Mouse (Mus musculus) CH12.LX (cell line): ENCODE measurements around the gene Olfm4. TPM values are rescaled to one million over a fixed set of nuclear protein-coding genes. Genes with fewer than 3 reads are reported as not detected.

Experiments
- DNase-seq: peaks from one replicate; pipeline ENCODE4 v3.0.0-alpha.2; 2013; ENCODE audit errors: extremely low read depth
- H3K27ac ChIP-seq: 2 replicates; pipeline ENCODE4 v1.5.1; 2012; ENCODE audit warnings: low read depth, mild to moderate bottlenecking, control low read depth, moderate library complexity; ENCODE audit not compliant: insufficient read depth
- H3K27me3 ChIP-seq: replicated peaks from 2 replicates; pipeline ENCODE3; 2012; ENCODE audit warnings: inconsistent platforms
- H3K36me3 ChIP-seq, 2 experiments: replicated peaks in 1 of 2; 2 replicates each; pipeline versions ENCODE3 to v1.6.1; 2012; ENCODE audit warnings: inconsistent platforms in 1 of 2, low read length in 1 of 2, mild to moderate bottlenecking in 1 of 2, mixed read lengths in 1 of 2, moderate library complexity in 1 of 2; ENCODE audit not compliant: control insufficient read depth in 1 of 2, insufficient read depth in 1 of 2
- H3K4me1 ChIP-seq, 2 experiments: 2 replicates each; pipeline ENCODE4 v1.6.1; 2012; ENCODE audit warnings: inconsistent platforms in 1 of 2, moderate library complexity in 1 of 2; ENCODE audit not compliant: insufficient read depth in 2 of 2, control insufficient read depth in 1 of 2
- H3K4me2 ChIP-seq: 2 replicates; pipeline ENCODE4 v1.6.1; 2012; ENCODE audit warnings: low read depth, mild to moderate bottlenecking, control low read depth; ENCODE audit not compliant: poor library complexity, insufficient read depth, severe bottlenecking
- H3K4me3 ChIP-seq, 3 experiments: fragments of 150-350 bp in 1 of 3; sonication (generic) in 1 of 3; replicated peaks in 1 of 3; 2 replicates each; pipeline versions ENCODE3 to v1.5.1; 2011 to 2012; ENCODE audit warnings: low read depth in 2 of 3, low read length in 2 of 3, mild to moderate bottlenecking in 2 of 3, moderate library complexity in 2 of 3, control low read depth in 1 of 3, improper control_type of control experiment in 1 of 3, inconsistent platforms in 1 of 3, mixed read lengths in 1 of 3; ENCODE audit not compliant: poor library complexity in 1 of 3
- H3K79me2 ChIP-seq: replicated peaks from 2 replicates; pipeline ENCODE4 v1.6.1; 2012; ENCODE audit warnings: mild to moderate bottlenecking, moderate library complexity; ENCODE audit not compliant: control insufficient read depth, poor library complexity, insufficient read depth, severe bottlenecking; ENCODE audit errors: extremely low read depth
- H3K9ac ChIP-seq: 2 replicates; pipeline ENCODE4 v1.6.1; 2012; ENCODE audit warnings: low read depth, mild to moderate bottlenecking, control low read depth, moderate library complexity; ENCODE audit not compliant: insufficient read depth
- H3K9me3 ChIP-seq: replicated peaks from 2 replicates; pipeline ENCODE3; 2012; ENCODE audit warnings: low read length, inconsistent platforms, mixed read lengths
- BHLHE40 ChIP-seq: IDR thresholded peaks from 2 replicates; pipeline ENCODE4 v1.6.1; 2011; ENCODE audit warnings: mild to moderate bottlenecking, low read depth, low read length, improper control_type of control experiment
- CHD2 ChIP-seq: IDR thresholded peaks from 2 replicates; pipeline ENCODE4 v1.6.1; 2011; ENCODE audit warnings: low read length, improper control_type of control experiment
- ELF1 ChIP-seq: IDR thresholded peaks from 2 replicates; pipeline ENCODE4 v1.6.1; 2014; ENCODE audit warnings: low read depth, mild to moderate bottlenecking, inconsistent platforms, low read length, improper control_type of control experiment
- GABPA ChIP-seq: IDR thresholded peaks from 2 replicates; pipeline ENCODE4 v1.6.1; 2012; ENCODE audit warnings: low read depth, low read length, improper control_type of control experiment, inconsistent platforms; ENCODE audit not compliant: insufficient replicate concordance
- HCFC1 ChIP-seq: IDR thresholded peaks from 2 replicates; pipeline ENCODE4 v1.6.1; 2012; ENCODE audit warnings: low read depth, mild to moderate bottlenecking, inconsistent platforms, low read length, improper control_type of control experiment
- JUN ChIP-seq: IDR thresholded peaks from 2 replicates; pipeline ENCODE4 v1.6.1; 2011; ENCODE audit warnings: low read depth, mild to moderate bottlenecking, low read length, improper control_type of control experiment, moderate library complexity; ENCODE audit not compliant: insufficient read depth
- MAFK ChIP-seq: IDR thresholded peaks from 2 replicates; pipeline ENCODE4 v1.6.1; 2011; ENCODE audit warnings: low read length, improper control_type of control experiment; ENCODE audit not compliant: insufficient replicate concordance
- MAX ChIP-seq: IDR thresholded peaks from 2 replicates; pipeline ENCODE4 v1.6.1; 2011; ENCODE audit warnings: low read length, improper control_type of control experiment
- MAZ ChIP-seq: IDR thresholded peaks from 2 replicates; pipeline ENCODE4 v1.6.1; 2012; ENCODE audit warnings: low read depth, mild to moderate bottlenecking, inconsistent platforms, low read length, improper control_type of control experiment, moderate library complexity
- MYC ChIP-seq: IDR thresholded peaks from 2 replicates; pipeline ENCODE4 v1.6.1; 2011; ENCODE audit warnings: low read depth, mild to moderate bottlenecking, improper control_type of control experiment, low read length
- POLR2A ChIP-seq: IDR thresholded peaks from 2 replicates; pipeline ENCODE4 v1.6.1; 2011; ENCODE audit warnings: low read depth, mild to moderate bottlenecking, improper control_type of control experiment, low read length
- POLR2AphosphoS2 ChIP-seq: IDR thresholded peaks from 2 replicates; pipeline ENCODE4 v1.6.1; 2011; ENCODE audit warnings: low read depth, low read length, improper control_type of control experiment
- RAD21 ChIP-seq: IDR thresholded peaks from 2 replicates; pipeline ENCODE4 v1.6.1; 2011; ENCODE audit warnings: low read depth, mild to moderate bottlenecking, low read length, improper control_type of control experiment, moderate library complexity
- SIN3A ChIP-seq: IDR thresholded peaks from 2 replicates; pipeline ENCODE4 v1.6.1; 2012; ENCODE audit warnings: low read length, improper control_type of control experiment, inconsistent platforms
- ZC3H11A ChIP-seq: IDR thresholded peaks from 2 replicates; pipeline ENCODE4 v1.6.1; 2012; ENCODE audit warnings: low read depth, mild to moderate bottlenecking, inconsistent platforms, low read length, improper control_type of control experiment
- ZKSCAN1 ChIP-seq: IDR thresholded peaks from 2 replicates; pipeline ENCODE4 v1.6.1; 2012; ENCODE audit warnings: low read depth, inconsistent platforms, low read length, improper control_type of control experiment, borderline replicate concordance
- ZMIZ1 ChIP-seq: IDR thresholded peaks from 2 replicates; pipeline ENCODE4 v1.6.1; 2012; ENCODE audit warnings: low read depth, mild to moderate bottlenecking, inconsistent platforms, low read length, improper control_type of control experiment
- dilution Hi-C: fragments of 300-500 bp; cut with MboI; formaldehyde crosslinking; loops from 2 replicates; pipeline ENCODE4 v1.14.3; 2020; ENCODE audit warnings: low sequenced_read_pairs; ENCODE audit not compliant: extremely low pct_unique_long_range_greater_than_20kb, extremely low pct_ligation_motif_present
- in situ Hi-C: fragments of 300-500 bp; cut with MboI; formaldehyde crosslinking; loops from 3 replicates; pipeline ENCODE4 v1.14.3; 2019; ENCODE audit warnings: low sequenced_read_pairs, low pct_ligation_motif_present, low pct_unique_long_range_greater_than_20kb, mixed read lengths
- polyA plus RNA-seq: library from polyadenylated mRNA; unstranded; fragments of >175 nt; gene quantifications from 2 replicates; pipeline ENCODE4 v1.2.1, GENCODE M21; 2012; ENCODE audit warnings: low read depth; ENCODE audit not compliant: insufficient read length
- total RNA-seq, 2 experiments: library from RNA; depleted of rRNA; stranded (reverse); fragments of 300-350 nt in 1 of 2; fragments of >200 nt in 1 of 2; gene quantifications; 2 replicates each; pipeline ENCODE4 v1.2.3; 2012 to 2014

Olfm4 gene
- total and polyA plus RNA-seq, 3 experiments = 6.8 to 24.9 (median 13.8) TPM

DNA sequence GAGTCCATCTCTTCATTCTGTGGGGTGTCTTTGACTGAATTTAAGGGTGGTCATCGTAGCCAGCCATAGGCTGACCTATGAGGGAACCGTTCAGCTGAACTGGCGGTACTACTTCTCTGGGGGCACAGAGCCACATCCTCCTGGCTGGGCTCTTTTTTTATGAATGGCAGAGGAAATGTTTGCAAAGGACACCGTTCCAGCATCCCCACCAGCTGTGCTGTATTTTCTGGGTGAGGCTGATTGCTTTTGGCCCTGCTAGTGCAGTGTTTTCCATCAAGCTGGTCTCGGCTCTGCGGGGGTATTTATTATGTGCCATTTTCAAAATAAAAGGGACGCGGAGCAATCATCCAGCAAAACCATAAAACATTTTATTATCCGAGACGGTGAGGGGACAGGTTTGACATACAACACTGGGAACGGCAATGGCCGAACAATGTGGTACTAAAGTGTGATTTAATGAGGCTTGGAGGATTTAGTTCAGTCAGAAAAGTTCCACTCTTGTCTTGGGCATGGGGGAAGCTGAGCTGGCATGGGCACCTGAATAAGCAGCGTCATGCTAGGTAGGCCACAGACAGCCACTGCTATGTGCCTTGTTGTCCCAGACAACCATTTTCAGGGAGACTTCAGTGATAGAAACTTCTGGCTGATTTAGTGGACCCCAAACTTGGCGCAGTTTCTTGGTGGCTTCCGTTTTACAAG, 25.9 kb upstream of the Olfm4 start:
- no peaks in the 10 kb centered on the region for H3K9me3 ChIP-seq
- TF ChIP-seq MAZ = no peak
- in situ Hi-C loops (no loop called here), dilution Hi-C loops (no loop called here)
- H3K27me3 ChIP-seq = no peaks in the 10 kb centered on the region
- no peak overlapping the region for H3K9ac ChIP-seq
- no peak overlapping the region for H3K4me3 ChIP-seq
- no peak overlapping the region for H3K27ac ChIP-seq
- no peaks in the 10 kb centered on the region for H3K36me3 ChIP-seq
- no peaks in the 10 kb centered on the region for H3K79me2 ChIP-seq
- no peak overlapping the region for H3K4me2 ChIP-seq
- 0 out of 4 replicates have a peak, but pooled peaks cover 0 to 2% of the 10 kb centered on the region in 2 experiments for H3K4me1 ChIP-seq
- no peak for DNase-seq

DNA sequence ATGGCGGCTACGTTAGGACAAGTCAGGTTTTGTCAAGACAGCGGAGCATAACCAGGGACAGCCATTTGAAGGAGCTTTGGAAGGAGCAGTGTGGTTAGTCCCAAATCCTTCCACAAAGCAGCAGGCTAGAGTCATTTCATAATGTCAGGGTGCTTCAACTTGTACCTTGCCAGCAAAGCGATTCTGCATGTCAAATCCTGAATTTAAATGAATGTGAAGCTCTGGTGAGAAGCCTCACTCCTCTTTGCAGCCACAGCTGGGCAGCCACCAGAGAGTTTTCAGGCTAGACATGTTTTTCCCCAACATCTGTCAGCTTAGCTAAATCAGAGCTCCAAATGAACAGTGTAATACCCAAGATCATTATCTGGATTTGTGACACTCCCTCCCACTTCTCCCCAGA, 22.7 kb upstream of the Olfm4 start:
- Histone ChIP-seq H3K4me3 (no peak overlapping the region), H3K79me2 (no peaks in the 10 kb centered on the region), H3K9ac (no peak overlapping the region), H3K4me2 (no peak overlapping the region), H3K4me1 (0 out of 4 replicates have a peak, but pooled peaks cover 0 to 2% of the 10 kb centered on the region in 2 experiments), H3K27ac (no peak overlapping the region), H3K36me3 (no peaks in the 10 kb centered on the region), H3K9me3 (no peaks in the 10 kb centered on the region), H3K27me3 (no peaks in the 10 kb centered on the region)
- no peak for TF ChIP-seq JUN
- TF ChIP-seq RAD21 = no peak
- no peak for TF ChIP-seq MYC
- TF ChIP-seq ZMIZ1 = no peak
- no peak for TF ChIP-seq POLR2A
- no peak for TF ChIP-seq ZC3H11A
- no peak for TF ChIP-seq POLR2AphosphoS2
- TF ChIP-seq ELF1 = no peak
- no peak for TF ChIP-seq SIN3A
- no peak for TF ChIP-seq BHLHE40
- TF ChIP-seq HCFC1 = no peak
- TF ChIP-seq MAX = no peak
- no peak for TF ChIP-seq MAFK
- TF ChIP-seq ZKSCAN1 = no peak
- TF ChIP-seq CHD2 = no peak
- no peak for TF ChIP-seq GABPA
- in situ Hi-C loops = no loop called here
- dilution Hi-C loops = no loop called here
- DNase-seq = no peak
